Mouse (Mus musculus): ENCODE measurements around the gene Sorcs1. TPM values are rescaled to one million over a fixed set of nuclear protein-coding genes. Genes with fewer than 3 reads are reported as not detected.

Gene Sorcs1
- polyA plus RNA-seq, 1 experiment from 2014 or later: 3.5 TPM

GRCm38 (mm10) chr19:50141853-50142252 is 536.6 kb downstream of the Sorcs1 start:
- no peak overlapping the region for H3K4me2 ChIP-seq (ENCODE audit: low read depth, low read length)
- WGBS: 60% methylated on average over 8 of the region's 8 CpGs
- DNase-seq (ENCODE audit: low spot score): peak; percentile 29
- no peak overlapping the region for H3K27ac ChIP-seq (replicated peaks; ENCODE audit: low read depth, low read length)
- ATAC-seq (ENCODE audit: low read depth): no peak
- H3K9ac ChIP-seq (ENCODE audit: low read depth, low read length): no peak overlapping the region
- H3K4me3 ChIP-seq (ENCODE audit: low read depth, low read length): no peak overlapping the region
- H3K4me1 ChIP-seq (ENCODE audit: control insufficient read depth, insufficient read depth, low read length): no peaks in the 10 kb centered on the region
- no peaks in the 10 kb centered on the region for H3K36me3 ChIP-seq (ENCODE audit: control insufficient read depth, insufficient read depth, low read length)
- H3K9me3 ChIP-seq (ENCODE audit: control insufficient read depth, low read length): no peaks in the 10 kb centered on the region
- H3K27me3 ChIP-seq (replicated peaks; ENCODE audit: control insufficient read depth, insufficient read depth, low read length): no peaks in the 10 kb centered on the region

- Histone ChIP-seq H3K9me3 (ENCODE audit: control insufficient read depth, low read length) (no peaks in the 10 kb centered on the region), H3K4me1 (ENCODE audit: control insufficient read depth, insufficient read depth, low read length) (no peaks in the 10 kb centered on the region), H3K9ac (ENCODE audit: low read depth, low read length) (no peak overlapping the region), H3K27ac (replicated peaks; ENCODE audit: low read depth, low read length) (no peak overlapping the region), H3K4me3 (ENCODE audit: low read depth, low read length) (no peak overlapping the region), H3K36me3 (ENCODE audit: control insufficient read depth, insufficient read depth, low read length) (no peaks in the 10 kb centered on the region), H3K27me3 (replicated peaks; ENCODE audit: control insufficient read depth, insufficient read depth, low read length) (no peaks in the 10 kb centered on the region), H3K4me2 (ENCODE audit: low read depth, low read length) (no peak overlapping the region)
- no peak for ATAC-seq (ENCODE audit: low read depth)
- DNase-seq (ENCODE audit: low spot score): peak; percentile 34
- WGBS: 76% methylated on average over 1 of the region's 1 CpGs
Observed at GRCm38 (mm10) chr19:50134656-50135055, 543.8 kb downstream of the Sorcs1 start.

- ATAC-seq (ENCODE audit: low read depth) (no peak), DNase-seq (ENCODE audit: low spot score) (no peak)
- Histone ChIP-seq H3K9me3 (ENCODE audit: control insufficient read depth, low read length) (no peaks in the 10 kb centered on the region), H3K4me1 (ENCODE audit: control insufficient read depth, insufficient read depth, low read length) (no peaks in the 10 kb centered on the region), H3K36me3 (ENCODE audit: control insufficient read depth, insufficient read depth, low read length) (no peaks in the 10 kb centered on the region), H3K4me3 (ENCODE audit: low read depth, low read length) (no peak overlapping the region), H3K9ac (ENCODE audit: low read depth, low read length) (no peak overlapping the region), H3K4me2 (ENCODE audit: low read depth, low read length) (no peak overlapping the region), H3K27me3 (replicated peaks; ENCODE audit: control insufficient read depth, insufficient read depth, low read length) (no peaks in the 10 kb centered on the region), H3K27ac (replicated peaks; ENCODE audit: low read depth, low read length) (no peak overlapping the region)
- 72% methylated on average over 4 of the region's 4 CpGs for WGBS
Observed at GRCm38 (mm10) chr19:50105842-50106585, 572.4 kb downstream of the Sorcs1 start.

Small RNA genes lying within 50 kb of the gene (microRNA-seq; reads per million reads assigned to microRNA genes)
- not detected for gene Gm27749 (ENCODE audit: borderline number of aligned reads)

All from embryonic facial prominence, embryonic 14.5 days (tissue).